Mouse (Mus musculus) midbrain, embryonic 10.5 days (tissue): ENCODE measurements around the gene Eef1g. TPM values are rescaled to one million over a fixed set of nuclear protein-coding genes. Genes with fewer than 3 reads are reported as not detected.
"Not testable (repeated sequence)": the region's sequence is repeated elsewhere in the genome, so short reads cannot be mapped to it uniquely, and the experiment has no call there.

ENCODE experiments used
- DNase-seq: peaks from one replicate; pipeline ENCODE4 v3.0.0-alpha.2; 2017; ENCODE audit warnings: low spot score
- H3K27ac ChIP-seq: fragments of 300-500 bp; sonication (generic); replicated peaks from 2 replicates; pipeline ENCODE4 v1.5.1; 2016; ENCODE audit warnings: mild to moderate bottlenecking
- H3K27me3 ChIP-seq: fragments of 300-500 bp; sonication (generic); 2 replicates; pipeline ENCODE4 v1.6.1; 2016; ENCODE audit warnings: low read depth, mild to moderate bottlenecking; ENCODE audit not compliant: poor library complexity, severe bottlenecking
- H3K36me3 ChIP-seq: fragments of 300-500 bp; sonication (generic); 2 replicates; pipeline ENCODE4 v1.6.1; 2016; ENCODE audit warnings: mild to moderate bottlenecking, moderate library complexity
- H3K4me1 ChIP-seq: fragments of 300-500 bp; sonication (generic); 2 replicates; pipeline ENCODE4 v1.6.1; 2016
- H3K4me3 ChIP-seq: fragments of 300-500 bp; sonication (generic); 2 replicates; pipeline ENCODE4 v1.5.1; 2016; ENCODE audit warnings: mild to moderate bottlenecking, moderate library complexity
- H3K9me3 ChIP-seq: fragments of 300-500 bp; sonication (generic); replicated peaks from 2 replicates; pipeline ENCODE4 v1.6.1; 2016; ENCODE audit warnings: mild to moderate bottlenecking
- WGBS: fragments of 180-500 bp; shearing (Covaris S2); methylation state at CpG from one replicate; pipeline ENCODE4 v1.1.7; 2016; 5-methylcytosine and 5-hydroxymethylcytosine counted together
- polyA plus RNA-seq: library from polyadenylated mRNA; unstranded; fragments of >200 nt; fragmentation: Nextera tagmentation; extraction: Ambion mirVana; gene quantifications from 2 replicates; pipeline ENCODE4 v1.2.1, GENCODE M21; 2016

The Eef1g gene
- polyA plus RNA-seq, 1 experiment from 2014 or later, result 514 TPM

GRCm38 (mm10) chr19:8991245-8991870 lies 24.5 kb downstream of the Eef1g start:
- H3K36me3 ChIP-seq, result no peaks in the 10 kb centered on the region
- WGBS, result 62% methylated on average over 4 of the region's 4 CpGs
- H3K4me1 ChIP-seq, result peaks cover 40% of the 10 kb centered on the region
- peaks cover 57% of the 10 kb centered on the region for H3K27me3 ChIP-seq
- DNase-seq, result no peak
- H3K27ac ChIP-seq, result no peak overlapping the region
- no peaks in the 10 kb centered on the region for H3K9me3 ChIP-seq
- H3K4me3 ChIP-seq, result no peak overlapping the region

GRCm38 (mm10) chr19:8991871-8992735 lies 25.3 kb downstream of the Eef1g start:
- no peaks in the 10 kb centered on the region for H3K9me3 ChIP-seq
- WGBS, result 81% methylated on average over 13 of the region's 13 CpGs
- peak overlapping the region; percentile 46 for H3K27ac ChIP-seq
- H3K36me3 ChIP-seq, result no peaks in the 10 kb centered on the region
- peak overlapping the region; percentile 9; the same call in 1 of the 2 replicates for H3K4me3 ChIP-seq
- DNase-seq, result no peak
- peaks cover 40% of the 10 kb centered on the region for H3K4me1 ChIP-seq
- H3K27me3 ChIP-seq, result peaks cover 56% of the 10 kb centered on the region

- peak overlapping the region; percentile 46 for H3K27ac ChIP-seq
- peak; percentile 65 for DNase-seq
- WGBS, result 36% methylated on average over 12 of the region's 12 CpGs
- H3K4me3 ChIP-seq, result peak overlapping the region; percentile 9; the same call in 1 of the 2 replicates
- no peaks in the 10 kb centered on the region for H3K36me3 ChIP-seq
- H3K4me1 ChIP-seq, result peaks cover 41% of the 10 kb centered on the region
- H3K27me3 ChIP-seq, result peaks cover 48% of the 10 kb centered on the region
- no peaks in the 10 kb centered on the region for H3K9me3 ChIP-seq
Observed at GRCm38 (mm10) chr19:8992769-8993624, 26.2 kb downstream of the Eef1g start.

- no peaks in the 10 kb centered on the region for H3K36me3 ChIP-seq
- no peak for DNase-seq
- H3K9me3 ChIP-seq, result no peaks in the 10 kb centered on the region
- peaks cover 42% of the 10 kb centered on the region for H3K27me3 ChIP-seq
- WGBS, result 58% methylated on average over 2 of the region's 2 CpGs
- no peak overlapping the region for H3K27ac ChIP-seq
- H3K4me3 ChIP-seq, result no peak overlapping the region
- H3K4me1 ChIP-seq, result peaks cover 36% of the 10 kb centered on the region
Observed at GRCm38 (mm10) chr19:8993625-8993912, 26.7 kb downstream of the Eef1g start.

- H3K36me3 ChIP-seq, result no peaks in the 10 kb centered on the region
- H3K4me3 ChIP-seq, result no peak overlapping the region
- H3K27me3 ChIP-seq, result peaks cover 28% of the 10 kb centered on the region
- no peak for DNase-seq
- no peaks in the 10 kb centered on the region for H3K9me3 ChIP-seq
- 87% methylated on average over 10 of the region's 10 CpGs for WGBS
- H3K4me1 ChIP-seq, result peaks cover 21% of the 10 kb centered on the region
- H3K27ac ChIP-seq, result no peak overlapping the region
Observed at GRCm38 (mm10) chr19:8994813-8995607, 28.2 kb downstream of the Eef1g start.

GRCm38 (mm10) chr19:8996601-8997000 lies 29.8 kb downstream of the Eef1g start:
- 93% methylated on average over 6 of the region's 6 CpGs for WGBS
- Histone ChIP-seq H3K27me3 (peaks cover 12% of the 10 kb centered on the region), H3K9me3 (no peaks in the 10 kb centered on the region), H3K4me1 (peaks cover 10% of the 10 kb centered on the region; the same call in 1 of the 2 replicates), H3K27ac (no peak overlapping the region), H3K4me3 (no peak overlapping the region), H3K36me3 (no peaks in the 10 kb centered on the region)
- no peak for DNase-seq

- no peaks in the 10 kb centered on the region for H3K36me3 ChIP-seq
- DNase-seq, result no peak
- H3K27me3 ChIP-seq, result 0 out of 2 replicates have a peak, but pooled peaks cover 3% of the 10 kb centered on the region
- no peak overlapping the region for H3K4me3 ChIP-seq
- 74% methylated on average over 4 of the region's 4 CpGs for WGBS
- H3K27ac ChIP-seq, result no peak overlapping the region
- no peaks in the 10 kb centered on the region for H3K9me3 ChIP-seq
- peaks cover 6% of the 10 kb centered on the region; the same call in 1 of the 2 replicates for H3K4me1 ChIP-seq
Observed at GRCm38 (mm10) chr19:8997546-8997945, 30.7 kb downstream of the Eef1g start.

GRCm38 (mm10) chr19:8998546-8998945 lies 31.7 kb downstream of the Eef1g start:
- Histone ChIP-seq H3K4me3 (no peak overlapping the region), H3K27ac (no peak overlapping the region), H3K4me1 (0 out of 2 replicates have a peak, but pooled peaks cover 3% of the 10 kb centered on the region), H3K27me3 (no peaks in the 10 kb centered on the region), H3K9me3 (no peaks in the 10 kb centered on the region), H3K36me3 (no peaks in the 10 kb centered on the region)
- WGBS, result 87% methylated on average over 6 of the region's 6 CpGs
- DNase-seq, result no peak

- Histone ChIP-seq H3K4me1 (0 out of 2 replicates have a peak, but pooled peaks cover 3% of the 10 kb centered on the region), H3K27me3 (no peaks in the 10 kb centered on the region), H3K9me3 (no peaks in the 10 kb centered on the region), H3K36me3 (no peaks in the 10 kb centered on the region), H3K4me3 (no peak overlapping the region), H3K27ac (no peak overlapping the region)
- DNase-seq, result no peak
- WGBS, result 96% methylated on average over 4 of the region's 4 CpGs
Observed at GRCm38 (mm10) chr19:8999223-8999622, 32.4 kb downstream of the Eef1g start.

- 94% methylated on average over 2 of the region's 2 CpGs for WGBS
- not testable (repeated sequence) for H3K36me3 ChIP-seq, H3K27ac ChIP-seq, H3K4me1 ChIP-seq, H3K9me3 ChIP-seq, H3K27me3 ChIP-seq, DNase-seq, H3K4me3 ChIP-seq
Observed at GRCm38 (mm10) chr19:9006915-9007314, 40.1 kb downstream of the Eef1g start.

GRCm38 (mm10) chr19:9019298-9019697 lies 52.5 kb downstream of the Eef1g start:
- H3K36me3 ChIP-seq, result no peaks in the 10 kb centered on the region
- H3K9me3 ChIP-seq, result no peaks in the 10 kb centered on the region
- H3K27me3 ChIP-seq, result no peaks in the 10 kb centered on the region
- H3K4me1 ChIP-seq, result no peaks in the 10 kb centered on the region
- no peak for DNase-seq
- no peak overlapping the region for H3K27ac ChIP-seq
- WGBS, result 95% methylated on average over 3 of the region's 3 CpGs
- no peak overlapping the region for H3K4me3 ChIP-seq
